Mouse (Mus musculus) heart, postnatal 0 days (tissue): ENCODE measurements around the gene P3h3. TPM values are rescaled to one million over a fixed set of nuclear protein-coding genes. Genes with fewer than 3 reads are reported as not detected.

Experiments used
- ATAC-seq: fragments of 200-750 bp; cut with Nextera tagmentation; 2 replicates; pipeline ENCODE4 v1.8.0; 2017; ENCODE audit warnings: low read depth, moderate number of reproducible peaks, moderate library complexity; ENCODE audit not compliant: insufficient read depth
- DNase-seq: peaks from one replicate; pipeline ENCODE4 v3.0.0-alpha.2; 2016; ENCODE audit warnings: low spot score
- H3K27ac ChIP-seq: fragments of 300-500 bp; sonication (generic); 2 replicates; pipeline ENCODE4 v1.5.1; 2014; ENCODE audit warnings: low read depth, mild to moderate bottlenecking
- H3K27me3 ChIP-seq: fragments of 300-500 bp; sonication (generic); 2 replicates; pipeline ENCODE4 v1.6.1; 2014; ENCODE audit warnings: low read length, mixed read lengths; ENCODE audit not compliant: control insufficient read depth, insufficient read depth
- H3K36me3 ChIP-seq: fragments of 300-500 bp; sonication (generic); replicated peaks from 2 replicates; pipeline ENCODE4 v1.6.1; 2014; ENCODE audit warnings: low read length, mixed read lengths; ENCODE audit not compliant: control insufficient read depth, insufficient read depth
- H3K4me1 ChIP-seq: fragments of 300-500 bp; sonication (generic); 2 replicates; pipeline ENCODE4 v1.6.1; 2014; ENCODE audit warnings: antibody characterized with exemption; ENCODE audit not compliant: control insufficient read depth, insufficient read depth
- H3K4me2 ChIP-seq: fragments of 300-500 bp; sonication (generic); 2 replicates; pipeline ENCODE4 v1.6.1; 2014; ENCODE audit warnings: low read depth, mild to moderate bottlenecking, low read length, moderate library complexity
- H3K4me3 ChIP-seq: fragments of 300-500 bp; sonication (generic); 2 replicates; pipeline ENCODE4 v1.5.1; 2014; ENCODE audit warnings: low read depth, low read length
- H3K9ac ChIP-seq: fragments of 300-500 bp; sonication (generic); replicated peaks from 2 replicates; pipeline ENCODE4 v1.6.1; 2014; ENCODE audit warnings: low read depth, low read length, mixed read lengths
- H3K9me3 ChIP-seq: fragments of 300-500 bp; sonication (generic); replicated peaks from 2 replicates; pipeline ENCODE4 v1.6.1; 2016; ENCODE audit warnings: low read length; ENCODE audit not compliant: control insufficient read depth
- CTCF ChIP-seq: IDR thresholded peaks from 2 replicates; pipeline ENCODE4 v1.5.1; 2016; ENCODE audit warnings: antibody characterized with exemption, control low read depth, low read depth
- EP300 ChIP-seq: IDR thresholded peaks from 2 replicates; pipeline ENCODE4 v1.6.1; 2016; ENCODE audit warnings: antibody characterized with exemption, low read depth
- WGBS: fragments of 180-500 bp; shearing (Covaris S2); extraction: QIAGEN DNeasy Blood & Tissue Kit; methylation state at CpG from one replicate; pipeline ENCODE4 v1.1.7; 2014; 5-methylcytosine and 5-hydroxymethylcytosine counted together
- polyA plus RNA-seq: library from polyadenylated mRNA; unstranded; fragments of >200 nt; fragmentation: Nextera tagmentation; extraction: Ambion mirVana; gene quantifications from 2 replicates; pipeline ENCODE4 v1.2.1, GENCODE M21; 2015
- total RNA-seq: library from RNA; depleted of rRNA; stranded (reverse); fragments of >200 nt; gene quantifications from 2 replicates; pipeline ENCODE4 v1.2.3, GENCODE M21; 2014; ENCODE audit warnings: low replicate concordance

The P3h3 gene
- total and polyA plus RNA-seq, 2 experiments from 2014 or later: 7.2 to 38.5 TPM

GRCm38 (mm10) chr6:124814448-124814847 is 43.1 kb downstream of the P3h3 start:
- peak overlapping the region; percentile 96; the same call in 1 of the 2 replicates for H3K27ac ChIP-seq
- ATAC-seq (no peak), DNase-seq (no peak)
- peak overlapping the region; percentile 71 for H3K4me3 ChIP-seq
- WGBS: 29% methylated on average over 8 of the region's 8 CpGs
- H3K4me1 ChIP-seq: peaks cover 13% of the 10 kb centered on the region; the same call in 1 of the 2 replicates
- peak overlapping the region; percentile 79 for H3K4me2 ChIP-seq
- peak overlapping the region; percentile 91; the same call in 1 of the 2 replicates for H3K9ac ChIP-seq
- TF ChIP-seq CTCF (no peak), EP300 (no peak)
- no peaks in the 10 kb centered on the region for H3K27me3 ChIP-seq
- H3K9me3 ChIP-seq: no peaks in the 10 kb centered on the region
- H3K36me3 ChIP-seq: peaks cover 61% of the 10 kb centered on the region

DNA sequence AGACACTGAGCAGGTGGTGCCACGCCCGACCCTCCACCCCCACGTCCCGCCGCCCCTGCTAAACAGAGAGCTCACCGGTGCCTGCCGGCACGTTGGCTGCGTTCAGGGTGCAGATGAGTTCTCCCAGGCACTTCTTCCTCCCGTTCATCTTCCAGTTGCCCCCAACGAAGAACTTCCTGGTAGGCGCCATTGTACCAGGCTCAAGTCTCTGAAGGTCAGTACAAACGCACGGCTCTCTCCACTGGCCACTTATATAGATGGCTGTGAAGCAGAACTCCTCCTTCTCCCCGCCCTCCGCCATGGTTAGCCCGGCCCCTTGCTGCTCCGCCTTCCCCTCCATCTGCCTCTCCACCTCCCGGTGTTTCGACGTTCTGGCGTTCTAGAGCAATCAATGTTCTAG is 43.6 kb downstream of the P3h3 start, which contains the start of gene Tpi1:
Gene Tpi1, minus strand, starts transcription at position 364 of the 400 bp plus-strand sequence.
- Histone ChIP-seq H3K4me1 (peaks cover 13% of the 10 kb centered on the region; the same call in 1 of the 2 replicates), H3K4me2 (peak within 1 kb of the TSS; percentile 79), H3K36me3 (peaks cover 56% of the 10 kb centered on the region), H3K9me3 (no peaks in the 10 kb centered on the region), H3K27me3 (no peaks in the 10 kb centered on the region), H3K27ac (peak within 1 kb of the TSS; percentile 96), H3K4me3 (peak within 1 kb of the TSS; percentile 71), H3K9ac (peak within 1 kb of the TSS; percentile 91)
- DNase-seq (peak; percentile 97), ATAC-seq (peak; percentile 89)
- TF ChIP-seq EP300 (0 out of 2 replicates have a peak, but pooled peaks have one; percentile 24), CTCF (no peak)
- under 1% methylated on average over 22 of the region's 22 CpGs for WGBS

DNA sequence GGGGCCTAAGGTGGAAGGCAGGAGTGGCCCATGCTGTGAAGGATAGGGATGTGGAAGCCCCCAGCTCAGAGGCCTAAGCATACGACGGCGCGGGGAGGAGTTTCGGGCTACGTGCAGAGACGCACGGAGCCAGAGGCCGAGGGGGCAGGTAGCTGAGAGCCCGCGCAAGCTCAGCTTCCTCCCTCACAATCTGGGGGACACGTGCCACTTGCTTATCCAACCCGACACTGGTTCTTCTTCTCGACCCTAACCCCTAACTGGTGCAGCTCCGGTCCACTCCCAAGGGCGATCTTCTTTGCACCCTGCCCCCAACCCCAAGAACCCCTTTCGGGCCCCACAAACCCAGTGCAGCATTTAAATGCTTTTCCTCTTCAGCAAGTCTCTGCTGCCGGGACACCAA is 44.1 kb downstream of the P3h3 start:
- H3K4me2 ChIP-seq: peak overlapping the region; percentile 79
- peak overlapping the region; percentile 91 for H3K9ac ChIP-seq
- TF ChIP-seq CTCF (no peak), EP300 (no peak)
- H3K9me3 ChIP-seq: no peaks in the 10 kb centered on the region
- DNase-seq: peak; percentile 75
- WGBS: under 1% methylated on average over 18 of the region's 18 CpGs
- H3K4me3 ChIP-seq: peak overlapping the region; percentile 71
- peaks cover 52% of the 10 kb centered on the region for H3K36me3 ChIP-seq
- peak; percentile 65 for ATAC-seq
- peak overlapping the region; percentile 96 for H3K27ac ChIP-seq
- peaks cover 13% of the 10 kb centered on the region; the same call in 1 of the 2 replicates for H3K4me1 ChIP-seq
- H3K27me3 ChIP-seq: no peaks in the 10 kb centered on the region

- H3K36me3 ChIP-seq: peaks cover 45% of the 10 kb centered on the region
- H3K27ac ChIP-seq: peak overlapping the region; percentile 96
- TF ChIP-seq CTCF (no peak), EP300 (no peak)
- peak overlapping the region; percentile 79 for H3K4me2 ChIP-seq
- peak overlapping the region; percentile 91 for H3K9ac ChIP-seq
- H3K4me3 ChIP-seq: peak overlapping the region; percentile 71
- peaks cover 17% of the 10 kb centered on the region for H3K4me1 ChIP-seq
- H3K9me3 ChIP-seq: no peaks in the 10 kb centered on the region
- H3K27me3 ChIP-seq: no peaks in the 10 kb centered on the region
- DNase-seq (no peak), ATAC-seq (no peak)
- WGBS: 12% methylated on average over 9 of the region's 9 CpGs
Observed at GRCm38 (mm10) chr6:124812848-124813247, 44.7 kb downstream of the P3h3 start.

DNA sequence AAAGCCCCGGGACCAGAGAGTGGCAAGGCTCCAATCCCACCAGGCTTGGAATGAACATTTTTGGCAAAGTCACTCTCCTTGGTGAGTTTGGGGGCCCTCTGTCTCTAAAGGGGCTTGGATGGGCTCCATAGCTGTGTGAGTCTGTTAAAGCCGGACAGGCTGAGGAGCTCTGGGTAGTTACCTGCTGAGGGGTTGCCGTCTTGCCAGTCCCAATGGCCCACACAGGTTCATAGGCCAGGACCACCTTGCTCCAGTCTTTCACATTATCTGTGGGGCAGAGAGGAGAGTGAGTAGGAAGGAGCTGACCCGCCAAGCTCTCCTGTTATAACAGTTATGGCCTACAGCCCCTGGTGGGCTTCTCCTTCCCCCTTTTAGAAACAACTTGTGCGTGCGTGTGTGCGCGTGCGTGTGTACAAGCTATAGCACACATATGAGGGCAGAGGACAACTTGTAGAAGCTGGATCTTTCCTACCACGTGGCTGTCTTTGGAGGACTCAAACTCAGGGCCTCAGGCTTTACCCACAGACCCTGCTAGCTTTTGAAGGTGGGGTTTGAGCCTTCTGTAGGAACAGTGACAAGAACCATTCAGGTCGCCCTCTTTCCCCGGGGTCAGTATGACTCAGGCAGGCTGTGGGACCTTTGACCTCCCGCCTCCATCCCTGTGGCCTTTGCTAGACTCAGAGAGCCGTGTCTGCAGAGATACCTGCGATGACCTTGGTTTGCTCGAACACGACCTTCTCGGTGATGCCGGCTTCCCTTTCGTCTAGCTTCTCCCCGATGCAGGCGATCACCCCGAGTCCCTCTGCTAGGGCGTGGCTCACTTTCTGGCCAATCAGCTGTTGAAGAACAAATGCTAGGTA is 45.6 kb downstream of the P3h3 start:
- WGBS: 63% methylated on average over 24 of the region's 24 CpGs
- H3K27me3 ChIP-seq: no peaks in the 10 kb centered on the region
- no peak overlapping the region for H3K27ac ChIP-seq
- peak overlapping the region; percentile 71 for H3K4me3 ChIP-seq
- H3K36me3 ChIP-seq: peaks cover 36% of the 10 kb centered on the region
- no peak for ATAC-seq
- H3K9ac ChIP-seq: peak overlapping the region; percentile 91
- DNase-seq: no peak
- peaks cover 22% of the 10 kb centered on the region for H3K4me1 ChIP-seq
- no peaks in the 10 kb centered on the region for H3K9me3 ChIP-seq
- peak overlapping the region; percentile 79 for H3K4me2 ChIP-seq
- no peak for TF ChIP-seq CTCF
- TF ChIP-seq EP300: no peak
